Mouse (Mus musculus): ENCODE measurements around the gene Smc3.
A peak's percentile ranks its signal among the peaks of the same experiment; 100 is the strongest.

DNA sequence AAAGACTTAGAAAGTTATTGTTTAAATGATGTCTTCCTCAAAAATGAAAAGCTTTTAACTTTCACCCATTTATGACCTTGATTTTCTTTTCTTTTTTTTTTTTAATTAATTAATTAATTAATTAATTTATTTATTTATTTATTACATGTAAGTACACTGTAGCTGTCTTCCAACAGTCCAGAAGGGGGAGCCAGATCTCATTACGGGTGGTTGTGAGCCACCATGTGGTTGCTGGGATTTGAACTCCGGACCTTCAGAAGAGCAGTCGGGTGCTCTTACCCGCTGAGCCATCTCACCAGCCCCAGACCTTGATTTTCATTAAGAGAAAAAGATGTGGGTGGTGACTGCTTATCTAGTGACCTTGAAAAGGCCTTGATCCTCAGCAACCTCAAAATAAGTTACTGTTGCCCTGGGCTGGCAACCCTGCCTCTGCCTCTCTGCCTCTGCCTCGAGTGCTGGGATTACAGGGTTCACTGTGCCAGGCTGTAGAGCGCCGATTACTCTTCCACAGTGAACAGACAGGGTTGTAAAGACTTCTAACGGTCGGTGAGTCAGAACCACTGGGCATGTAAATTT, 43.9 kb downstream of the Smc3 start:
- TF ChIP-seq CTCF (conservative IDR thresholded peaks at IDR 0.05 in 1 of 2, IDR thresholded peaks at IDR 0.05 in 1 of 2; ENCODE audit: low read depth in 2 of 2, low read length in 2 of 2) (peak in 1 of 2 experiments; percentile 28; a peak in 2 of 4 replicates), MAFK (IDR thresholded peaks at IDR 0.05; ENCODE audit: insufficient replicate concordance, low read length) (no peak), ZC3H11A (IDR thresholded peaks at IDR 0.05; ENCODE audit: low read depth, low read length) (no peak), SMC3 (IDR thresholded peaks at IDR 0.05; ENCODE audit: low read depth, low read length) (no peak), NELFE (IDR thresholded peaks at IDR 0.05; ENCODE audit: low read depth, low read length) (no peak), EP300 (IDR thresholded peaks at IDR 0.05; ENCODE audit: low read length) (no peak), POLR2A (IDR thresholded peaks at IDR 0.05; ENCODE audit: low read depth, low read length) (no peak), E2F4 (IDR thresholded peaks at IDR 0.05; ENCODE audit: insufficient replicate concordance, low read depth, low read length) (no peak), ZKSCAN1 (IDR thresholded peaks at IDR 0.05; ENCODE audit: borderline replicate concordance, low read depth, low read length) (no peak), ZMIZ1 (IDR thresholded peaks at IDR 0.05; ENCODE audit: low read depth, low read length) (no peak), MXI1 (IDR thresholded peaks at IDR 0.05; ENCODE audit: low read depth, low read length) (no peak)

Data from CH12.LX (cell line).